Mouse (Mus musculus): Measurements from ENCODE around the gene Tmtc2.

GRCm38 (mm10) chr10:105477623-105478238 lies 96.5 kb downstream of the Tmtc2 start:
- TF ChIP-seq GATA1 (IDR thresholded peaks at IDR 0.05; ENCODE audit: low read length) = no peak
- no peak for TF ChIP-seq TAL1 (IDR thresholded peaks at IDR 0.05; ENCODE audit: low read length)
